Mouse (Mus musculus) adrenal gland, postnatal 36 days (tissue): ENCODE measurements around the gene Ehd1. TPM values are rescaled to one million over a fixed set of nuclear protein-coding genes. Genes with fewer than 3 reads are reported as not detected.
"Not testable (repeated sequence)": the region's sequence is repeated elsewhere in the genome, so short reads cannot be mapped to it uniquely, and the experiment has no call there.

Source experiments
- DNase-seq, 2 experiments: peaks; one replicate each; pipeline ENCODE4 v3.0.0; 2021; ENCODE audit warnings: mixed read lengths in 1 of 2
- total RNA-seq, 2 experiments: library from RNA; stranded (reverse); gene quantifications; 2 replicates each; pipeline ENCODE4 v1.2.3; 2021

Ehd1 gene
- total RNA-seq, 2 experiments from 2014 or later = 119 to 188 TPM

DNA sequence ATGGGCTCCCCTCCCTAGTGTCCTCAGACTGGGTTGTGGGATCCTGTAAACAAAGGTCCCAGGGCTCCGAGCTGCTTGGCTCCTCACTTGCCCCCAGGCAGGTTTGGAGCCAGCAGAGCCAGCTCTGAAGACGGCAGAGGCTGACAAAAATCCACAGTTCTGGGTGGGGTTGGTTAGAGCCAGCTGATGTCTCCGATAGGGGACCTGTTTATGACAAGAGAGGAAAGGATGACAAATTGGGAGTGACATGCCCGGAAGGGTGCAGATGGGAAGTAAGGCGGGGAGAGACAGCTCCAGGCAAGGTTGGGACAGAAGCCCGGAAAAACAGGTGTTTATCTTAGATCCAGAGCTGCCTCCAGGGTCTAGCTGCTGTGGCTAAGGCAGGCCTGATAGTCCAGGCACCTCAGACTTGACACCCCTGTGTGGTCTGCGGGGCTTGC, 23.9 kb downstream of the Ehd1 start:
- no peak for DNase-seq

GRCm38 (mm10) chr19:6302114-6302513, 25.6 kb downstream of the Ehd1 start:
- no peak for DNase-seq

- no peak for DNase-seq
Measured at GRCm38 (mm10) chr19:6302522-6302921, 26.0 kb downstream of the Ehd1 start.

DNA sequence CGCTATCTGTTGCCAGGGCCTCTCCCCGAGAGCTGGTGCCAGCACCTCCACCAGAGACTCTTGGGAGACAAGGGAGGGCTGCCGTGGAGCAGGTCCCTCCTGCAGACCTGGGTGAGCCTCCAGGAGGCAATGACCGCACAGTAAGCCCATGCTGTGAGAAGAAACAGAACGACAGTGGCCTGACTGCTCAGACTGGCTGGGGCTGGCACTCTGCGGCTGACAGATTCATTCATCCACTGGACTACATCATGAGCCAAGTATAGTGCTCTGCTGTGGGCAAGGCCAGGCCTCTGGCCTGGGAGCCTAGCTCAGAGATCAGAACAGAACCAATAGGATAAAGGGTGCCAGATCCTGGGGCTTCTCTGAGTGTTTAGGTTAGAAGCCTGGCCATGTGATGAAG, 27.3 kb downstream of the Ehd1 start:
- no peak for DNase-seq

- peak; percentile 94 to 95 for DNase-seq
Measured at GRCm38 (mm10) chr19:6304787-6305516, 28.4 kb downstream of the Ehd1 start.

DNA sequence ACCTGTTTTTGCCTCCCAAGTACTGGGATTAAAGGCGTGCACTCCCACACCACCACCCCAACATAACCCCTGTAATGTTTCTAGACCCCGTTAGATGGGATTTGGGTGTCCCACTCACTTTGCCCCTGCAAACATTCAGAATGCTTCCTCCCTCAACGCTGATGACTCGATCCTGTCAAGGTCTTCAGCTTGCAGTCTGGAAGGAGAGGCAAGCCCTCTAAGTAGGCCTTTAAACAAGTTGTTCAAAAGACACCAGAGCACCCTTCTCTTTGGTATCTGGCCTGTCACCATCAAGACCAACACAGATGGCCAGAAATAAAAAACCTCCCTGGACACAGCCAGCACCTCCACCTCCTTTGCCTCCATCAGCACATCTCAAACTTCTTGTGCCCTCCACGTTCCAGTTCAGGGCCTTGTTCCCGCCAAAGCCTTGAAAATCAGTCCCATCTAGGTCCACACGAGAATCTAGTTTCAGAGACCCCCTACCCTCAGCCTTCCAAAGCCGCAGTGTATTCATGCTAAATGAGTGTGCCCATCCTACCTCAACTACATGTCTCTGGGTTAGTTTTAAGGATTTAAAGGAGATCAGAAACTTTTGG, 29.1 kb downstream of the Ehd1 start:
- no peak for DNase-seq

DNA sequence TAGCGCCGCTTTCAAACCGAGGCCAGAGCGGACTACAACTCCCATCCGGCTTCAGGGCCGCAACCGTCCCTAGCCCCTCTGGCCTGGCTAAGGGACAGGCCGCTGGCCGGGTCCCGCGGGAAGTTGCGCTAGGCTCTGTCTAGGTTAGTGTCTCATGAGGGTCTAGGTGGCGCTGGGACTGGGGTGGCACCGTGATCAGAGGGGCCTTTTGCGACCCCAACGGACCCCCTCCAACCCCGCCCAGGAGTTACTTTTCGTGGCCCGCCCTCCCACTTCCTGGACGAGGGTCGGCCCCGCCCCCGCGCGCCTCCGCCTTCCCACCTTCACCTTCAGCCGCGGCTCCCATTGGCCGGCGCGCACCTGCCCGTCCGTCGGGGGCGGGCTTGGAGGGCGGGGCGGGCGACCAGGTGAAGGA, 29.6 kb downstream of the Ehd1 start, which contains the start of gene Cdc42bpg:
Gene Cdc42bpg, plus strand, starts transcription at position 320 of the 415 bp plus-strand sequence.
- peak; percentile 92 to 96 for DNase-seq

- DNase-seq = peak; percentile 82 to 90
Measured at GRCm38 (mm10) chr19:6306586-6306985, 30.1 kb downstream of the Ehd1 start.

- DNase-seq = peak; percentile 69
Measured at GRCm38 (mm10) chr19:6307733-6308531, 31.4 kb downstream of the Ehd1 start.

- DNase-seq = no peak
Measured at GRCm38 (mm10) chr19:6310181-6310580, 33.7 kb downstream of the Ehd1 start.

DNA sequence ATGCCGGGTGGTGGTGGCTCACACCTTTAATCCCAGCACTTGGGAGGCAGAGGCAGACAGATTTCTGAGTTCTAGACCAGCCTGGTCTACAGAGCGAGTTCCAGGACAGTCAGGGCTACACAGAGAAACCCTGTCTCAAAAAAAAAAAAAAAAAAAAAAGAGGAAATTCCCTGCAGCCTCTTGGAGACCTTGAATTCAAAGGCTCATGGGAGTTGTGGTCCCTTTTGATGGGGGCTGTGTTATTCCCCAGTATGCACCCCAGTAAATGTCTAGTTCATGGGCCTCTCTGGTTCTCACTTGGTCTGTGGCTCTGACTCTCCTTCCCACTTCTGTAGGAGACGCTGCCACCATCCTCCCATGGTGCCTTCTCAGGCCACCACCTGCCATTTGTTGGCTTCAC, 35.3 kb downstream of the Ehd1 start:
- not testable (repeated sequence) for DNase-seq

DNA sequence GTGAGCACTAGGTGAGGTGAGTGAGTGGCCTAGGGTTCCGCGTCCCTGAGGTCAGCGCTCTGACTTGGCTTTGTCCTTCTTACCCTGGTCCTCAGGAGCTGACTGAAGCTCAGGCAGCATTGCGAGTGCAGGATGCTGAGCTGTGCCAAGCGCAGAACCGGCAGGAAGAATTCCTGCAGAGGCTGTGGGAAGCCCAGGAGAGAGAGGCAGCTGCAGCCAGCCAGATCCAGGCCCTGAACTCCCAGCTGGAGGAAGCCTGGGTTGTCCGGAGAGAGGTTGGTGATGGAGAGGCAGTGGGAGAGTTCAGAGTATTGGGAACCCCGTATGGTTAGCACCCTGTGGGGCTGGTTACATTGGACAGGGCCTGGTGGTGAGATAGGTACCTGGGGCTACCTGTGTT, 37.3 kb downstream of the Ehd1 start:
- no peak for DNase-seq

DNA sequence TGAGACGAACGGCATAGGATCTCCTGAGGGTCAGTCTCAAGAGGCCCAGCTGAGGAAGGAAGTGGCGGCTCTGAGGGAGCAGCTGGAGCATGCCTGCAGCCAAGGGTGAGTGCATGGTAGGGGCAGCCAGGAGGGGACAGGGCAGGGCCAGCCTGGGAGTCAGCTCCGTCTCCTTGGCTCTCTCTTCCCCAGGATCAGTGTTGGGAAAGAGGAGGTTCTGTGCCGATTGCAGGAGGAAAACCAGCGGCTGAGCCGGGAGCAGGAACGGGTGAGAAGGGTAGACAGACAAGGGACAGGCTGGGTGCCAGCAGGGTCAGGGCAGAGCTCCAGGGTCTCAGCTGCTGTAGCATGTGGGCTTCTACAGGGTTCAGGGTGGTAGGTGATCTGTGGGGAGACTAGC, 38.0 kb downstream of the Ehd1 start:
- DNase-seq = no peak

GRCm38 (mm10) chr19:6315573-6315972, 39.0 kb downstream of the Ehd1 start:
- no peak for DNase-seq

- DNase-seq = no peak
Measured at GRCm38 (mm10) chr19:6318145-6318544, 41.6 kb downstream of the Ehd1 start.

DNA sequence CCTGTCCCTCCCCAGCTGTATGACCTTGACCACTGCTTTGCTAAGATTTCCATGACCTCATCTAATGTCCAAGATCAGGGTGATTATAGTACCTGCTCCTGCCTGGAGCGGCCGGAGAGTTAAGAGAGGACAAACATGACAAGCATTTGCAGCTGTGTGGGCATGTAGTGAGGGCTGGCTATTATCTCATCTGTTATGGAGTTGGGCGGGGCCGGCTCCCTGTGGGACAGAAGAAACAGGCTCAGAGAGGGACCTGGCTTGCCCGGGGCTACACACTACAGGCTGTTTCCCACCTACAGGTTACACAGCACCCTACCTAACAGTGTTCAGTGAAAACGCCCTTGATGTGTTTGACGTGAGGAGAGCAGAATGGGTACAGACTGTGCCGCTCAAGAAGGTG, 44.8 kb downstream of the Ehd1 start:
- no peak for DNase-seq

GRCm38 (mm10) chr19:6321786-6322621, 45.5 kb downstream of the Ehd1 start:
- DNase-seq = peak; percentile 62 to 64

- DNase-seq = peak; percentile 55 to 58
Measured at GRCm38 (mm10) chr19:6324751-6325150, 48.2 kb downstream of the Ehd1 start.

GRCm38 (mm10) chr19:6331178-6331577, 54.7 kb downstream of the Ehd1 start:
- DNase-seq = peak in 1 of 2 experiments; percentile 28

DNA sequence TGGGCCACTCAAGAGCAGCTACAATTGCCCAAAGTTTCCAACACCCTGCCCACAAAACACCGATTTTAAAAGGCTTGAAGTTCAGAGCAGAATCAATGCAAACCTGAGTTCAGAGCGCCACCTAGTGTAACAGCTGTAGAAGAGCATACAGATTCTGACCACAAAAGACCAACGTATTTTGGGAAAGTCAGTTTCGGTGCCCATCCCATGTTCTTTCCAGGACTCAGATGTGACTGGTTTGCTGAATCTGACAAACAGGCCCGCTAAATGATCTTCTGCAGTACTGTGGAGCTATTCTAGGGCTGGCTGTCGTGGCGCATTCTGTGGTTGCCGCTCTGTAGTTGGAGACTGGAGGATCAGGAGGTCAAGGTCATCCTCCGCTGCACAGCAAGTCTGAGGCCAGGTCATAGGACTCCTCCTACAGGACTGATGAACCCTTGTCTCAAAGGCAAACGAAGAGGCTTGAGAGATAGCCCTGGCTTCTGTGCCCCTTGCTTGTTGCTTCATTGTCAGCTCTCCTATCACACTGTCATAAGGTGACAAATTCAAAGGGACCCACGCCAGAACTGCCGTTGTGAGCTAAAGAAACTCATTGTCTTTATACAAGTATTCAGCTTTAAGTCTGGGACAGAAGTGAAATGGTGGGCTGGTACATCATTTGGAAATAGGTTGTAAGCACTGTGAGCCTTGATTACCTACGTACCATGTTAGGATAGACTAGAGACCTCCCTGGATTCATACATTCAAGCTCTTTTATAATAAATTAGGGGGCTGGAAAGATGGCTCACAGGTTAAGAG, 55.4 kb downstream of the Ehd1 start:
- DNase-seq = peak; percentile 59 to 80
